Mouse (Mus musculus) thymus, adult 2 months (tissue): Measurements from ENCODE around the gene Tcp11l1.

Experiments
- CTCF ChIP-seq: fragments of 200-500 bp; IDR thresholded peaks from 2 replicates; pipeline ENCODE4 v1.5.1; 2012; ENCODE audit warnings: mild to moderate bottlenecking, control low read depth, low read length, moderate library complexity, borderline replicate concordance; ENCODE audit not compliant: control insufficient read depth, poor library complexity, insufficient read depth; ENCODE audit errors: extremely low read depth
- POLR2A ChIP-seq: fragments of 200-500 bp; IDR thresholded peaks from 2 replicates; pipeline ENCODE4 v1.6.1; 2012; ENCODE audit warnings: mild to moderate bottlenecking, low read length, control low read depth, moderate library complexity; ENCODE audit not compliant: control insufficient read depth, poor library complexity, insufficient read depth; ENCODE audit errors: extremely low read depth

GRCm38 (mm10) chr2:104687261-104687660, 24.7 kb downstream of the Tcp11l1 start:
- TF ChIP-seq CTCF (no peak), POLR2A (no peak)
